Mouse (Mus musculus) neutrophil, adult 5-6 weeks (primary cell): ENCODE measurements around the gene U2surp. TPM values are rescaled to one million over a fixed set of nuclear protein-coding genes. Genes with fewer than 3 reads are reported as not detected.

ENCODE experiments used
- total RNA-seq: library from RNA; stranded (forward); fragments of 200-1000 nt; gene quantifications from 2 replicates; pipeline ENCODE4 v1.2.3, GENCODE M21; 2017

Gene U2surp
- total RNA-seq, 1 experiment from 2014 or later = 101 TPM

Other genes starting within 250 kb of the U2surp start
- under 0.01 TPM in 1 of 2 replicates, not detected in the other for gene Chst2, start 105.3 kb downstream of the U2surp start, total RNA-seq
- gene Paqr9, start 47.7 kb upstream of the U2surp start, total RNA-seq = 1.3 and 1.5 TPM in 2 replicates
- gene Pcolce2, start 125.6 kb upstream of the U2surp start, total RNA-seq = not detected in 2 replicates
- gene Trpc1, start 238.4 kb upstream of the U2surp start, total RNA-seq = 0.58 and 0.74 TPM in 2 replicates